Mouse (Mus musculus) liver, embryonic 15.5 days (tissue): ENCODE measurements around the gene Paqr8. TPM values are rescaled to one million over a fixed set of nuclear protein-coding genes. Genes with fewer than 3 reads are reported as not detected.
A peak's percentile ranks its signal among the peaks of the same experiment; 100 is the strongest.

ENCODE experiments used
- ATAC-seq: fragments of 200-750 bp; cut with Nextera tagmentation; 2 replicates; pipeline ENCODE4 v1.8.0; 2017; ENCODE audit warnings: moderate number of reproducible peaks, mild to moderate bottlenecking, moderate library complexity; ENCODE audit not compliant: insufficient read depth
- H3K27ac ChIP-seq: fragments of 300-500 bp; sonication (generic); replicated peaks from 2 replicates; pipeline ENCODE4 v1.5.1; 2015; ENCODE audit warnings: mild to moderate bottlenecking, inconsistent platforms
- H3K27me3 ChIP-seq: fragments of 300-500 bp; sonication (generic); 2 replicates; pipeline ENCODE4 v1.6.1; 2015; ENCODE audit warnings: mild to moderate bottlenecking, inconsistent platforms
- H3K36me3 ChIP-seq: fragments of 300-500 bp; sonication (generic); replicated peaks from 2 replicates; pipeline ENCODE4 v1.6.1; 2015; ENCODE audit warnings: moderate library complexity, mild to moderate bottlenecking, inconsistent platforms
- H3K4me1 ChIP-seq: fragments of 300-500 bp; sonication (generic); replicated peaks from 2 replicates; pipeline ENCODE4 v1.6.1; 2015; ENCODE audit warnings: inconsistent platforms
- H3K4me2 ChIP-seq: fragments of 300-500 bp; sonication (generic); 2 replicates; pipeline ENCODE4 v1.6.1; 2015; ENCODE audit warnings: moderate library complexity, mild to moderate bottlenecking, inconsistent platforms
- H3K4me3 ChIP-seq: fragments of 300-500 bp; sonication (generic); replicated peaks from 2 replicates; pipeline ENCODE4 v1.5.1; 2015; ENCODE audit warnings: mild to moderate bottlenecking, inconsistent platforms
- H3K9ac ChIP-seq: fragments of 300-500 bp; sonication (generic); 2 replicates; pipeline ENCODE4 v1.6.1; 2015; ENCODE audit warnings: moderate library complexity, mild to moderate bottlenecking, inconsistent platforms
- H3K9me3 ChIP-seq: fragments of 300-500 bp; sonication (generic); replicated peaks from 2 replicates; pipeline ENCODE4 v1.6.1; 2016; ENCODE audit warnings: inconsistent platforms
- WGBS: fragments of 180-500 bp; shearing (Covaris S2); methylation state at CpG from one replicate; pipeline ENCODE4 v1.1.7; 2015; ENCODE audit warnings: mixed read lengths; ENCODE audit not compliant: insufficient replicate concordance; 5-methylcytosine and 5-hydroxymethylcytosine counted together
- polyA plus RNA-seq: library from polyadenylated mRNA; unstranded; fragments of >200 nt; fragmentation: Nextera tagmentation; extraction: Ambion mirVana; gene quantifications from 2 replicates; pipeline ENCODE4 v1.2.1, GENCODE M21; 2015

Gene Paqr8
- polyA plus RNA-seq, result 0.25 and 0.33 TPM in 2 replicates

DNA sequence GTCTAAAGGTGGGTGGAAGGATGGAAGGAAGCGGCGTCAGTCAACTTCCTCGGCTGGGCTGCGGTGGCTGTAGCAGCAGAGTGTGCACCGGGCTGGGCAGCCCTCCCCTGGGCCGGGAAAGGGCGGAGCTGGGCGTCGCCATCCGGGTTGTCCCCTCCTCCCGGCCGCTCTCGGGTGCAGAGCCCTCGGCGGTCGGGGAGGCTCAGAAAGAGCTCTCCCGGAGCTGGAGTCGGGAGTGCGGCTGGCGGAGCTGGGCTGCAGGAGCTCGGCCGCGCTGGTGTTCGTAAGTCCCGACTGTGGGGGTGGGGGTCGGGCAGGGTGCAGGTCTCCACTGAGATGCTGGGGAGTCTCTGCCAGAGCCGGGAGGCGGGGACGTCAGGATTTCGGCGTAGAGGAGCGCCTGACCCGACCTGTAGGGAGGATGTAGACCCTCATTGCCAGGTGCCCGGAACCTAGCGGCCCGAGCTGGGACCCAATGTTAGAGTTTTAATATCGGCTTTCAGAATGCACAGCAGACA is at the start of gene Paqr8:
TSS of gene Paqr8 (plus strand) at position 203 of the 518 bp plus-strand sequence.
- peak within 1 kb of the TSS; percentile 6; the same call in 1 of the 2 replicates for H3K9ac ChIP-seq
- H3K4me1 ChIP-seq, result peaks cover 14% of the 10 kb centered on the region; the same call in 1 of the 2 replicates
- no peaks in the 10 kb centered on the region for H3K36me3 ChIP-seq
- H3K27me3 ChIP-seq, result peaks cover 29% of the 10 kb centered on the region
- WGBS, result under 1% methylated on average over 37 of the region's 37 CpGs
- peak; percentile 85 for ATAC-seq
- peak within 1 kb of the TSS; percentile 55 for H3K4me3 ChIP-seq
- H3K9me3 ChIP-seq, result no peaks in the 10 kb centered on the region
- H3K4me2 ChIP-seq, result peak within 1 kb of the TSS; percentile 84
- no peak within 1 kb of the TSS for H3K27ac ChIP-seq

DNA sequence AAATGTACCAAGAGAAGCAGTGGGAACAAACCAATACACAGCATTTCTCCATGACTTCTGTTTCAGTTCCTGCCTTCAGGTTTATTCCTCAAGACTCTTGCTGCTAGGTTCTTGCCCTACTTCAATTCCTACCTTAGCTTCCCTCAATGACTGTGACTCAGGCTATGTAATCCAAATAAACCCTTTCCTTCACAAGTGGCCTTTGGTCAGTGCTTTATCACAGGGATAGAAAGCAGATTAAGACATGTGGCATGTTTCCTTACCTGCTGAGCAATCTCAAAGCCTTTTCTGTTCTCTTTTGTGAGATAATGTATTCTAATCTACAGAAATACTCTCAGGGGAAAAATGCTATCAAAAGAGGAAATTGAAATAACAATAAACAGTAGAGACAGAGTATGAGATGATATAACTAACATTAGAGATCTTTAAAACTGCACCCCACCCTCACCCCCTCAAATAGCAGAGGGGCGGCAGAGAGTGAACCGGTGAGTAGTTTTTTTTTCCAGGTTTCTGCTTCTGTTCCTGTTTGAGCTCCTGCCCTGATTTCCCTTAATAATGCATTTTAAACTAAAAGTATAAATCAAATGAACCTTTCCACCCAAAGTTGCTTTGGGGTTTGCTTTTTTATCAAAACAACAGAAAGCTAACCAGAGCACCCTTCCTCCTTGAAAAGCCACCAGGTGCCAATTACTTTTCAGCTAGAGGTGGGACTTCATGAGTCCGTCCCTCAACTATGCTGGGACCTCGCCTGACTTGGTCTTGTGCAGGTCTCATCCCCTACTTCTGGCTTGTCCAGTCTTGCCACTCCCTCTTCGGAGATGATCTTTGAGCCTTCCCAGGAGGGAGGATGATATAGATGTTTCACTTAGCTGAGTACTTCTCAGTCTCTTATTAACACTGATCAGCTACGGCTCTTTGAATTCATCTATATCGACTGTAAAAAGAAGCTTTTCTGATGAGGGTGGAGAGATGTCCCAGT is 33.2 kb upstream of the Paqr8 start:
- Histone ChIP-seq H3K27ac (no peak overlapping the region), H3K4me3 (no peak overlapping the region), H3K4me1 (no peaks in the 10 kb centered on the region), H3K36me3 (no peaks in the 10 kb centered on the region), H3K9ac (no peak overlapping the region), H3K9me3 (no peaks in the 10 kb centered on the region), H3K27me3 (no peaks in the 10 kb centered on the region), H3K4me2 (no peak overlapping the region)
- ATAC-seq, result no peak
- 69% methylated on average over 7 of the region's 7 CpGs for WGBS

DNA sequence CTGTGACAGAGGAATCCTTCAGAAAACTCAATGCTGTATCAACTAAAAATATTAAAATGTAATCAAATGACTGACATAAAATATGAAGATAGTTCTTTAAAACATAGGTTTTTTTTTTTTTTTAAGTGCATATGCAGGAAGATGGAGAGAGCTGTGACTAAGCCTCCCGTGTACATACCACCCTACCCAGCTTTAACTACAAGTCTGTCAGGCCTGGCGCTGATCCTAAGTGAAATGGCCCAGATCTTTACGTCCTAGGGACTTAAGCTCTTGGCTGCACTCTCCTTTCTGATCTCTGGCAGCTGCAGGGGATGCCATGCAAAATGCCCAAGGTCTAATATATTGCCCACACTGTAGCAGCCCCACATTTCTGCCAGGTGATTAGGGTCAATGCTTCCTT is 29.6 kb upstream of the Paqr8 start:
- H3K4me2 ChIP-seq, result no peak overlapping the region
- no peak overlapping the region for H3K9ac ChIP-seq
- no peaks in the 10 kb centered on the region for H3K9me3 ChIP-seq
- 55% methylated on average over 3 of the region's 3 CpGs for WGBS
- no peaks in the 10 kb centered on the region for H3K36me3 ChIP-seq
- H3K4me1 ChIP-seq, result no peaks in the 10 kb centered on the region
- H3K27ac ChIP-seq, result no peak overlapping the region
- no peak for ATAC-seq
- no peak overlapping the region for H3K4me3 ChIP-seq
- H3K27me3 ChIP-seq, result no peaks in the 10 kb centered on the region

DNA sequence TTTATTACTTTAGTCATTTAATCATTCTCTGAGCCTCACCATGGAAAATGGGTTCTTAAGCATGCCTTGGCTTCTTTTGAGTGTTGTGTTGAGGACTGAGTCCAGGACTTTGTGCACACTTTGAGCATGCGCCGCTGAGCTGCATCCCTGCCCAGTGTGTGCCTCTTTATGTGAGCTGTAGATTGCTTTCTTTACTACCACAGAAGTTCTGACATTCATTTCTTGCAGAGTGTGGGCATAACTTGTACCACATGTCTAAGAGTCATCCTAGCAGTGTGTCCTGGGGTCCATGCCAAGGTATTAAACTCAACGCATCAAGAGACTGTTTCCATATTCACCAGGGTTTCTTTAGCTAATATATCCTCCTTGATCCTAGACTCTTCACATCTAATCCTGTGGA is 28.5 kb upstream of the Paqr8 start:
- ATAC-seq, result no peak
- Histone ChIP-seq H3K9ac (no peak overlapping the region), H3K9me3 (no peaks in the 10 kb centered on the region), H3K36me3 (no peaks in the 10 kb centered on the region), H3K4me2 (no peak overlapping the region), H3K4me3 (no peak overlapping the region), H3K27me3 (no peaks in the 10 kb centered on the region), H3K4me1 (no peaks in the 10 kb centered on the region), H3K27ac (no peak overlapping the region)
- WGBS, result 81% methylated on average over 3 of the region's 3 CpGs

DNA sequence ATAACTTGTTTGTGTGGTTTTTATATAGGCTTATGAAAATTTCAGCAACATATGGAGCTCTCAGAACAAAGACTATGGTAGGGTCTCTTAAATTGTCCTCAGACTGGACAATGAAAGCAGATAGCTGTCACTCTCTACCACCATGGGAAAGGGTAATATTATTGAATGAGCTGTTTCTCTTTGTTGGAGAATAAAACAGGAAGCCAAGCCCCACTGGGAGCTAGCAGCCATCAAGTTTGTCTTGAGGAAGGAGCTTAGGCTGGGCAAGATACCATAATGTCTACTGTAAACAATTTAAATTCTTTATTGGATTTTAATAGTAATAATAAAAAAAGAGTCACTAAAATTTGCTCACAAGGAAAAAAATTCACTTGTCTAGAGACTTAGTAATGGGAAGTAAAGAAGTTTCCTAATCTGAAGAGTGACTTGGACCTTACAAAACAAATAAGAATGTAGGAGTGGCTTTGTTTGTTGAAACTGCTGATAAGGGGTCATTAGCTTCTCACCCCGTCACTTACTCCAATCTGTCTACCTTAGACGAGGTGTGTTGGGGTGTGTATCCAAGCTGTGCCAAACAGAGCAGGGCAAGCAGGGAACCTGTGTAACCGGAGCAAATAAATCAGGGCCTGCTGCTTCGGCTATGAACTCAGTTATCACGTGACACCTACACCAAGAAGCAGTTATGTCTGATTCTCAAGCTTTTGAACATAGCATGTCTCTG is 26.8 kb upstream of the Paqr8 start:
- ATAC-seq, result no peak
- WGBS, result 35% methylated on average over 5 of the region's 5 CpGs
- H3K4me1 ChIP-seq, result no peaks in the 10 kb centered on the region

DNA sequence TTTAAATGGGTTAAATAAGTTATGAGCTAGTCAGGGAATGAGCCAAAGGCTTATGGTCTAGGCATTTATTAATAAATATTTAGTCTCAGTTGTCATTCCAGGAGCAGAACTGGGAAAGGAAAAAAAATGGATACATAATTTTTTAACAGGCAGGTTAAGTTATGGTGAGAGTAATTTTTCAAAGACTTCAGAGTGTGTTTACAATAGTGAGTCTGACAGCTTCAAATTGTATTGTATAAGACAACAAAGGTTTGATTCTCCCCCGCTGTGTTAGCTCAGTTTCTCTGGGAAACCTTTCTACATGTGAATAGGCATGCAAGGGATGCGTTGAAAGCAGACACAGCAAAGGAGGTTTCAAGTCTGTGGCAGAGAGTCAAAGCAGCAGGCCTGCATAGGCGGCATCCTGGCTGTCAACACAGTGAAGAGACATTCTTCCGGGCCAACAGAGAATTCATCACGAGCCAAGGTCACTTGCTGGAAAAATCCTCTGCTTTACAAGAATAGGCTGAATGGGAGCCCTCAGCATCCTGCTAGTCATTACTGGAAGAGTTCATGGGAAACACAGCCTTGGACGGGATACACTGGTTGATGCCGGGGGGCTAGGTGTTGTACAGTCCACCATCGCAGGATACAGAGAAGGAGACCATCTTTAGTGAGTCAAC is 23.0 kb upstream of the Paqr8 start:
- no peak for ATAC-seq
- H3K27me3 ChIP-seq, result no peaks in the 10 kb centered on the region
- H3K4me1 ChIP-seq, result no peaks in the 10 kb centered on the region
- no peak overlapping the region for H3K27ac ChIP-seq
- no peak overlapping the region for H3K9ac ChIP-seq
- WGBS, result 64% methylated on average over 8 of the region's 8 CpGs
- H3K36me3 ChIP-seq, result no peaks in the 10 kb centered on the region
- no peak overlapping the region for H3K4me3 ChIP-seq
- no peak overlapping the region for H3K4me2 ChIP-seq
- no peaks in the 10 kb centered on the region for H3K9me3 ChIP-seq

More for the DNA sequence above, 26.8 kb upstream of the Paqr8 start:
- H3K9me3 ChIP-seq, result no peaks in the 10 kb centered on the region
- no peak overlapping the region for H3K27ac ChIP-seq
- H3K4me3 ChIP-seq, result no peak overlapping the region
- H3K27me3 ChIP-seq, result no peaks in the 10 kb centered on the region
- H3K4me2 ChIP-seq, result no peak overlapping the region
- H3K9ac ChIP-seq, result no peak overlapping the region
- no peaks in the 10 kb centered on the region for H3K36me3 ChIP-seq

DNA sequence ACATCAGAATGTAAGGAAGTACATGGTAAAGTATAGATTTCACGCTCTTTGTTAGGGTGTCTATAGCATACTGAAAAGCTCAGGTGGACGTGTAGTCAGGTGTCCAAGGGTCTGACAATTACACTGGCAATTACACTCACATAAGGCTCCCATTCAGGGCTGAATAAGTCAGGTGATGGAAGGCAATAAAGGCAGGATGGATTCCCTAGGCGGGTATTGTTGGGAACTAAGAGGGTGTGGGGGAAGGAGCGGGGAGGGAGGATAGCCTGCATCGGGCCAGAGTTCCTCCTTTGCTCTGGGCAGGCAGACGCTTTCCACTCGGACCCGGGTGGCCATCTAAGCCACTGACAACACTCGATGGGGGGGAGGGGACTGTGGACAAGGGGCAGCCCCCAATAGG is 22.4 kb upstream of the Paqr8 start:
- Histone ChIP-seq H3K27ac (no peak overlapping the region), H3K9me3 (no peaks in the 10 kb centered on the region), H3K36me3 (no peaks in the 10 kb centered on the region), H3K27me3 (no peaks in the 10 kb centered on the region), H3K9ac (no peak overlapping the region), H3K4me2 (no peak overlapping the region), H3K4me3 (no peak overlapping the region), H3K4me1 (no peaks in the 10 kb centered on the region)
- ATAC-seq, result no peak
- 61% methylated on average over 9 of the region's 9 CpGs for WGBS

DNA sequence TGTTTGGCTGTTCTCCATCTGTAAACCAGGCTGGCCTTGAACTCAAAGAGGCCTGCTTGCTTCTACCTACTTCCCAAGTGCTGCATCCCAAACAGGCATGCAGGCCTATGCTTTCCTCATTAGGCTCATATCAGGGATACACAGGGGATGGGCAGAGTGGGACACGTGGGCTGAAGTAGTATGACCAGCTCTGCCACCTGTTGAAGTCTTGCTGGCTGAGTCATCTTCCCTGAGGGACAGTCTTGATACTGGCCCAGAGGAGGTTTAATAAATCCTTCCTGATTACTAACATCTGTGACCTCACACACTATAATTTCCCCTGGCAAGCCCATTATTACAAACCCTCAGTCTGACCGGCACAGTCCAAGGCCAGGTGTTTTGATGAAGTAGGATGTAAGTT is 19.5 kb upstream of the Paqr8 start:
- WGBS, result 57% methylated on average over 2 of the region's 2 CpGs
- Histone ChIP-seq H3K4me3 (no peak overlapping the region), H3K4me1 (no peaks in the 10 kb centered on the region), H3K9me3 (no peaks in the 10 kb centered on the region), H3K4me2 (no peak overlapping the region), H3K27me3 (no peaks in the 10 kb centered on the region), H3K36me3 (no peaks in the 10 kb centered on the region), H3K9ac (no peak overlapping the region), H3K27ac (no peak overlapping the region)
- no peak for ATAC-seq

DNA sequence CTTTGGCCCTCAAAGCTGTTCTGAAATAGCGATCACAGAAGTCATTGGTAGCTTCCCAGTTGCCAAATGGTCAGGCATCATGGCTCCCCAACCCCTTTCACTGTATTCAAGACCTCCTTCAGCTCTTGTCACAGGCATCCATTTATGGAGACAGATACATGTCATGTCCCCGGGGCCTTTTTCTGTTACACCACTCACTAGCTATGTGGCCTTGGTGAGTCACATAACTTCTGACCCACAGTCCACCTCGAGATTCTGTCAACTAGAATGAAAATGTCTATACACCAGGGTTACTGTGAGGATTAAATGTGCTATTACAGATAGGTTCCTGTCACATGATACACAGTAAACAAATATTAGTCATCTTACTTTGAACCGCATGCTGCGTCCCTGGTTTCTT is 17.9 kb upstream of the Paqr8 start:
- no peaks in the 10 kb centered on the region for H3K9me3 ChIP-seq
- H3K4me3 ChIP-seq, result no peak overlapping the region
- no peaks in the 10 kb centered on the region for H3K36me3 ChIP-seq
- H3K27ac ChIP-seq, result no peak overlapping the region
- no peaks in the 10 kb centered on the region for H3K4me1 ChIP-seq
- ATAC-seq, result no peak
- H3K27me3 ChIP-seq, result no peaks in the 10 kb centered on the region
- H3K9ac ChIP-seq, result no peak overlapping the region
- WGBS, result 61% methylated on average over 5 of the region's 5 CpGs
- no peak overlapping the region for H3K4me2 ChIP-seq

DNA sequence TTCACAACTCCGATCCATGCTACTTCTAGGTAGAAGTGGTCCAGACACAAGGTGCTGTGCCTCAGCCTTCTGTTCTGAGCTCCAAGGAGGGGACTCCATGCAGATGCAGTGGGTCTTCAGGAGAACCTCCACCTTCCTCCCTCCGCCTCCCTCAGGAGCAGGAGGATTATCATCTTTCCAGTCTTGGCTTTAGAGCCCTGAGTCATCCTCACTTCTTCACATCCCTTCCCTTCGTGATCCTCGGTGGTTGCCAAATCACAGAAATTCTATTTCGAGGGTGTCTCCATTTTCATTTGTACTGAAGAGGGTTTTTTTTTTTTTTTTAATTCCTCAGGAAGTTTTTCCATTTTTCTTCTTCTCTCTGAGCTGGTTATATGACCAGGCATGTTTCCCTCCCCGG is 16.3 kb upstream of the Paqr8 start:
- WGBS, result 66% methylated on average over 6 of the region's 6 CpGs
- no peaks in the 10 kb centered on the region for H3K4me1 ChIP-seq
- ATAC-seq, result no peak

DNA sequence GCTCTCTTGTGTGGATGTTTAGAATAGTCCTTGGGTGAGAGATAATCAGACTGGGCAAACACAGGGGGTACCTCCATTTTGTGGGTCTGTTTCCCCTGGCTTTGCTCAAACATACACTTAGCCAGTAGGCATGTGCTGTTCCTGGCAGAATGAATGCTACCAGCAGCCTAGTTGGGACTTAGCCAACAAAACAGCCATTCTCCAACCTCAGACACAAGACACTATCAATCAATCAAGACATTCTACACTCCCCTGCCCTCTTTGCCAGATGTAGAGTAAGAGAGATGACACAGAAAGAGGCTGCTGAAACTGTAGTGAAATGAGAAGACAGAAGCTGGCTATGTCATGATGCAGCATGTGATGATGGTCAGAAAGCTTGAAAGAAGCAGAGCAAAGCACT is 13.1 kb upstream of the Paqr8 start:
- no peak overlapping the region for H3K4me2 ChIP-seq
- no peaks in the 10 kb centered on the region for H3K4me1 ChIP-seq
- no peak overlapping the region for H3K4me3 ChIP-seq
- H3K9me3 ChIP-seq, result no peaks in the 10 kb centered on the region
- H3K27me3 ChIP-seq, result no peaks in the 10 kb centered on the region
- H3K27ac ChIP-seq, result no peak overlapping the region
- no peak for ATAC-seq
- H3K9ac ChIP-seq, result no peak overlapping the region
- no peaks in the 10 kb centered on the region for H3K36me3 ChIP-seq

More for the DNA sequence above, 16.3 kb upstream of the Paqr8 start:
- no peak overlapping the region for H3K27ac ChIP-seq
- H3K36me3 ChIP-seq, result no peaks in the 10 kb centered on the region
- no peak overlapping the region for H3K4me2 ChIP-seq
- H3K9ac ChIP-seq, result no peak overlapping the region
- no peaks in the 10 kb centered on the region for H3K27me3 ChIP-seq
- no peak overlapping the region for H3K4me3 ChIP-seq
- H3K9me3 ChIP-seq, result no peaks in the 10 kb centered on the region
